Mouse (Mus musculus): ENCODE results near the gene Myzap. TPM values are rescaled to one million over a fixed set of nuclear protein-coding genes. Genes with fewer than 3 reads are reported as not detected.
A peak's percentile ranks its signal among the peaks of the same experiment; 100 is the strongest.

The Myzap gene
- polyA plus RNA-seq, 1 experiment, result 4.1 TPM

GRCm38 (mm10) chr9:71604914-71605635 lies 12.9 kb upstream of the Myzap start:
- Histone ChIP-seq H3K4me3 (ENCODE audit: control insufficient read depth, low read depth, low read length) (no peak overlapping the region), H3K27me3 (ENCODE audit: control insufficient read depth, insufficient read depth, low read length) (no peaks in the 10 kb centered on the region), H3K36me3 (ENCODE audit: control insufficient read depth, insufficient read depth, low read length) (no peaks in the 10 kb centered on the region), H3K4me1 (ENCODE audit: control insufficient read depth, insufficient read depth, low read length) (peaks cover 3% of the 10 kb centered on the region), H3K27ac (ENCODE audit: control insufficient read depth, insufficient read depth, low read depth, low read length) (peak overlapping the region; percentile 14; the same call in 1 of the 2 replicates)
- no peak for TF ChIP-seq POLR2A (IDR thresholded peaks at IDR 0.05; ENCODE audit: control insufficient read depth, low read depth, low read length)

- H3K27ac ChIP-seq (ENCODE audit: control insufficient read depth, insufficient read depth, low read depth, low read length), result no peak overlapping the region
- no peak for TF ChIP-seq CTCF (IDR thresholded peaks at IDR 0.05; ENCODE audit: control insufficient read depth, insufficient read depth, insufficient replicate concordance, low read depth, low read length)
- no peak for TF ChIP-seq POLR2A (IDR thresholded peaks at IDR 0.05; ENCODE audit: control insufficient read depth, low read depth, low read length)
- H3K36me3 ChIP-seq (ENCODE audit: control insufficient read depth, insufficient read depth, low read length), result no peaks in the 10 kb centered on the region
- no peak overlapping the region for H3K4me3 ChIP-seq (ENCODE audit: control insufficient read depth, low read depth, low read length)
- H3K27me3 ChIP-seq (ENCODE audit: control insufficient read depth, insufficient read depth, low read length), result no peaks in the 10 kb centered on the region
- peaks cover 3% of the 10 kb centered on the region for H3K4me1 ChIP-seq (ENCODE audit: control insufficient read depth, insufficient read depth, low read length)
Observed at GRCm38 (mm10) chr9:71599861-71600260, 7.7 kb upstream of the Myzap start.

- TF ChIP-seq POLR2A (IDR thresholded peaks at IDR 0.05; ENCODE audit: control insufficient read depth, low read depth, low read length) (no peak), CTCF (IDR thresholded peaks at IDR 0.05; ENCODE audit: control insufficient read depth, insufficient read depth, insufficient replicate concordance, low read depth, low read length) (no peak)
- Histone ChIP-seq H3K36me3 (ENCODE audit: control insufficient read depth, insufficient read depth, low read length) (no peaks in the 10 kb centered on the region), H3K4me1 (ENCODE audit: control insufficient read depth, insufficient read depth, low read length) (peaks cover 7% of the 10 kb centered on the region), H3K27me3 (ENCODE audit: control insufficient read depth, insufficient read depth, low read length) (no peaks in the 10 kb centered on the region), H3K4me3 (ENCODE audit: control insufficient read depth, low read depth, low read length) (no peak overlapping the region), H3K27ac (ENCODE audit: control insufficient read depth, insufficient read depth, low read depth, low read length) (no peak overlapping the region)
Observed at GRCm38 (mm10) chr9:71596888-71597287, 4.7 kb upstream of the Myzap start.

DNA sequence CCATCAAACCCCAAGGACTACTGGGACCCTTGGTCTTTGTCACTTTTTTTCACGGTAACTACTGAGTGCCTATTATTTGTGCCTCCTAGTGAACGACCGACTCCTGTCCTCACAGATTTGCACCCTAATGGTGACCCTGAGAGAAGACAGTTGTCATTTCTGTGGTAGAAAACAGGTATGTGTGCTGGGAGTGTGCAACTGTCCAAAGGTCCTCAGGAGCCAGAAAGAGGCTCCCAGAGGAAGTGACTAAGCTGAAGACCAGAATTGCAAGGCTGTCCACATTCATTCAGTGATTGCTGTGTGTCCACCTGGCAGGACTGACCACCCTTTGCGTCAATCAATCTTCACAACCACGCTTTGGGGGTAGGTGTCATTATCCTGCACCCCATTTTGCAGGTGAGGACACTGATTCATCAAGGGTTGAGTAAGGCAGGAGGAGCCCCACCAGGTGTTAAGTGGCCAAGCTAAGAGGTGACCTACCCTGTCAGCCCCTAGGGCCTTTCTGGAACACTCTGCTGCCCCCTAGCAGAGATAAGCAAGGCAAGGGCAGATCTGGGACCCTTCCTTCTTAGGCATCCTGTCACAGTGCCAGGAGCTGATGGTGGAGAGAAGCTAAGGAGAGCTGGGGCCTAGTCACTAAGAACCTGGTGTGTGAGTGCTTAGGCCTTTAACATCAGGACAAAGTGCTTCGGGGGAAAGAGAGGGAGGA lies 571 bp upstream of the Myzap start:
- Histone ChIP-seq H3K4me3 (ENCODE audit: control insufficient read depth, low read depth, low read length) (no peak overlapping the region; the same call in 1 of the 2 replicates), H3K27ac (ENCODE audit: control insufficient read depth, insufficient read depth, low read depth, low read length) (no peak overlapping the region), H3K36me3 (ENCODE audit: control insufficient read depth, insufficient read depth, low read length) (no peaks in the 10 kb centered on the region), H3K27me3 (ENCODE audit: control insufficient read depth, insufficient read depth, low read length) (no peaks in the 10 kb centered on the region), H3K4me1 (ENCODE audit: control insufficient read depth, insufficient read depth, low read length) (peaks cover 13% of the 10 kb centered on the region)
- TF ChIP-seq CTCF (IDR thresholded peaks at IDR 0.05; ENCODE audit: control insufficient read depth, insufficient read depth, insufficient replicate concordance, low read depth, low read length), result no peak
- no peak for TF ChIP-seq POLR2A (IDR thresholded peaks at IDR 0.05; ENCODE audit: control insufficient read depth, low read depth, low read length)

GRCm38 (mm10) chr9:71591106-71591505 lies 1.1 kb downstream of the Myzap start:
- Histone ChIP-seq H3K27ac (ENCODE audit: control insufficient read depth, insufficient read depth, low read depth, low read length) (no peak overlapping the region), H3K36me3 (ENCODE audit: control insufficient read depth, insufficient read depth, low read length) (no peaks in the 10 kb centered on the region), H3K4me3 (ENCODE audit: control insufficient read depth, low read depth, low read length) (no peak overlapping the region), H3K4me1 (ENCODE audit: control insufficient read depth, insufficient read depth, low read length) (peaks cover 13% of the 10 kb centered on the region), H3K27me3 (ENCODE audit: control insufficient read depth, insufficient read depth, low read length) (no peaks in the 10 kb centered on the region)
- no peak for TF ChIP-seq POLR2A (IDR thresholded peaks at IDR 0.05; ENCODE audit: control insufficient read depth, low read depth, low read length)

GRCm38 (mm10) chr9:71589771-71590170 lies 2.4 kb downstream of the Myzap start:
- H3K27me3 ChIP-seq (ENCODE audit: control insufficient read depth, insufficient read depth, low read length), result no peaks in the 10 kb centered on the region
- H3K4me3 ChIP-seq (ENCODE audit: control insufficient read depth, low read depth, low read length), result no peak overlapping the region
- peaks cover 13% of the 10 kb centered on the region for H3K4me1 ChIP-seq (ENCODE audit: control insufficient read depth, insufficient read depth, low read length)
- H3K27ac ChIP-seq (ENCODE audit: control insufficient read depth, insufficient read depth, low read depth, low read length), result peak overlapping the region; percentile 53; the same call in 1 of the 2 replicates
- H3K36me3 ChIP-seq (ENCODE audit: control insufficient read depth, insufficient read depth, low read length), result no peaks in the 10 kb centered on the region
- TF ChIP-seq CTCF (IDR thresholded peaks at IDR 0.05; ENCODE audit: control insufficient read depth, insufficient read depth, insufficient replicate concordance, low read depth, low read length), result no peak
- TF ChIP-seq POLR2A (IDR thresholded peaks at IDR 0.05; ENCODE audit: control insufficient read depth, low read depth, low read length), result no peak

DNA sequence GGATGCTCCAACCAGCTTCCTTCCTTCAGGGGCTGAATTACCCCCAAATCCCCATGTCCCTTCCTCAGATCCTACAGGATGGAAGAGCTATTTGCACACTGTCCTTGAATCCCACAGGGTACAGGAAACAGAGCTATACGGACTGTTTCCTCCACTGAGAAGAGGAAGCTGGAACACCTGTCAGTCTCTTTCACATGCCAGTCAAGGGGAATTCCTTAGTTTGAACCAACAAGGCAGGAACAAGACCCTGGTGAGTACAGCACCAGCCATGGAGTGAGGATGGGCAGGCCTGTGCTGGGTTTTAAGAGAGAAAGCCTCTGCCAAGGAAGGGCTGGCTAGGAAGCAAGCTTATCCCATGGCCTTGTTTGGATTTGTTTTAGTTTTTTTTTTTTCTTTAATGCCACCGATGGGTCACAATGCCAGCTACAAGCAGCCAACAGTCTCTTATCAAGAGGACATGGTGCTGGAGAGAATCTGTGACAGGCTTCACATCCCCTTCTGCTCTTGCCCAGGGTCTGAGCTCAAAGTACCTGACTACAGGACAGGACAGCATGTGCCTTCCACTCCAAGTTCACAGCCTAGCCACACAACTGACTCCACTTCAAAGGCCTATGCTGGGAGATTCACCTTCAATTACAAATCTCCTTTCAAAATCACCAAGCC lies 3.1 kb downstream of the Myzap start:
- TF ChIP-seq POLR2A (IDR thresholded peaks at IDR 0.05; ENCODE audit: control insufficient read depth, low read depth, low read length) (no peak), CTCF (IDR thresholded peaks at IDR 0.05; ENCODE audit: control insufficient read depth, insufficient read depth, insufficient replicate concordance, low read depth, low read length) (no peak)
- Histone ChIP-seq H3K27ac (ENCODE audit: control insufficient read depth, insufficient read depth, low read depth, low read length) (peak overlapping the region; percentile 48; the same call in 1 of the 2 replicates), H3K4me1 (ENCODE audit: control insufficient read depth, insufficient read depth, low read length) (peaks cover 13% of the 10 kb centered on the region), H3K36me3 (ENCODE audit: control insufficient read depth, insufficient read depth, low read length) (no peaks in the 10 kb centered on the region), H3K4me3 (ENCODE audit: control insufficient read depth, low read depth, low read length) (no peak overlapping the region), H3K27me3 (ENCODE audit: control insufficient read depth, insufficient read depth, low read length) (no peaks in the 10 kb centered on the region)

Data from testis, adult 2 months (tissue).